25 mouse cellular contexts compared by ENCODE assay signal in the genomic region with DNA sequence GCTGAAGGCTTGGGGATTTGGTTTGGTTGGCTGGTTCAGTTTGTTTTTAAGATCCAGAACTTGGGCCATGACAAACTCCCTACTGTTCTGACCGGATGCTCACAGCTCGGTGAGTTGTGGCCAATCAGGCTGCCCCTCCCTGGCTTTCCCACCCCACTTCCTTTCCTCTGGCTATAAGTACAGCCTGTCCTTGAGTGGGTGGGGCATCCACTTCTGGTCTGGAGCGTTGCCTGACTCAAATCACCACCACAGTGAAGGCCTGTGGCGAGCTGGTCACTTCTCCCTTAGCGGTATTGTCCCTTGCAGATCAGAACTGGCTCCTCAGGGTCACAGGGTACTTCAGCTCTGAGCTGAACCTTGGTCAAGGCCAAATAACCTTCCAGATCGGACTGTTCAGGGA. TPM values are rescaled to one million over a fixed set of nuclear protein-coding genes. Genes with fewer than 3 reads are reported as not detected.
A peak's percentile ranks its signal among the peaks of the same experiment; 100 is the strongest.
DNase-seq lines count a peak whose midpoint lies in the region; ATAC-seq lines count a peak whose summit lies in the region.
"Had no signal": no experiment of that assay in that cellular context is flagged by ENCODE, and none has a peak within 500 bp of the region (broad histone marks: within the 10 kb centered on the region; RNA-seq: fewer than 3 reads in every experiment).

No protein-coding gene starts in this region.

- ATAC-seq in kidney, embryonic 15.5 days (replicated peaks; ENCODE audit: low FRiP score), result 0 out of 2 replicates have a peak, but pooled peaks have one; percentile 22
- ATAC-seq: forebrain, embryonic 14.5 days; hindbrain, embryonic 16.5 days had no signal

- peak; percentile 48 for DNase-seq in adrenal gland, postnatal 10 days
- no peak for DNase-seq in adrenal gland, postnatal 25 days
- DNase-seq in kidney, adult 18-20 months, result no peak
- DNase-seq in kidney, postnatal 36 days, result peak; percentile 30 to 58
- peak; percentile 33 for DNase-seq in testis, postnatal 14 days (ENCODE audit: low spot score)
- no peak for DNase-seq in neural tube, embryonic 10.5 days (ENCODE audit: extremely low spot score, low spot score)
- DNase-seq in cerebellum, postnatal 25 days, result no peak
- DNase-seq: B cell, adult 2 months; cerebellum, adult 18-20 months; right cerebral cortex, postnatal 14 days; thymus, adult 2 months had no signal

- H3K27ac ChIP-seq in kidney, embryonic 15.5 days, result no peak overlapping the region
- H3K27ac ChIP-seq: embryonic facial prominence, embryonic 15.5 days; layer of hippocampus, adult 2 months; left cerebral cortex, adult 2 months; limb, embryonic 12.5 days; liver, embryonic 15.5 days had no signal

- H3K9ac ChIP-seq in kidney, embryonic 15.5 days, result no peak overlapping the region
- H3K9ac ChIP-seq: embryonic facial prominence, embryonic 15.5 days; limb, embryonic 12.5 days; liver, embryonic 15.5 days had no signal

- no peak overlapping the region for H3K4me2 ChIP-seq in kidney, embryonic 15.5 days
- H3K4me2 ChIP-seq: embryonic facial prominence, embryonic 15.5 days; limb, embryonic 12.5 days; liver, embryonic 15.5 days had no signal

- peaks cover 10% of the 10 kb centered on the region; the same call in 1 of the 2 replicates for H3K4me1 ChIP-seq in kidney, embryonic 15.5 days
- H3K4me1 ChIP-seq: limb, embryonic 12.5 days; liver, embryonic 15.5 days had no signal

- 0 out of 2 replicates have a peak, but pooled peaks cover 7% of the 10 kb centered on the region for H3K27me3 ChIP-seq in kidney, embryonic 15.5 days
- H3K27me3 ChIP-seq: embryonic facial prominence, embryonic 15.5 days had no signal

- H3K9me3 ChIP-seq in kidney, embryonic 15.5 days (replicated peaks), result no peaks in the 10 kb centered on the region
- H3K9me3 ChIP-seq: liver, embryonic 15.5 days had no signal

- no peaks in the 10 kb centered on the region for H3K36me3 ChIP-seq in kidney, embryonic 15.5 days
- H3K36me3 ChIP-seq: embryonic facial prominence, embryonic 15.5 days; limb, embryonic 12.5 days; liver, embryonic 15.5 days had no signal

- 67% methylated on average over 6 of the region's 6 CpGs for WGBS in kidney, embryonic 15.5 days

- H3K4me3 ChIP-seq in kidney, embryonic 15.5 days (replicated peaks), result no peak overlapping the region
- H3K4me3 ChIP-seq: embryonic facial prominence, embryonic 15.5 days; layer of hippocampus, adult 2 months; left cerebral cortex, adult 2 months; limb, embryonic 12.5 days; liver, embryonic 15.5 days had no signal

RNA-seq across cellular contexts. Expression of a gene that starts 42.2 kb away (rescaled TPM):
- total RNA-seq in adrenal gland, postnatal 10 days (2021), result 1 to 10 TPM; 2.9 to 3.7 TPM
- total RNA-seq in adrenal gland, postnatal 25 days (2021), result 2.2 and 2.8 TPM in 2 replicates
- 0.21 TPM in 1 of 2 replicates, not detected in the other for polyA plus RNA-seq in kidney, embryonic 15.5 days (2015; fragmentation: Nextera tagmentation; extraction: Ambion mirVana)
- total RNA-seq: megakaryocyte, adult 5-6 weeks; monocyte, adult 5-6 weeks; neutrophil, adult 5-6 weeks had no signal
- polyA plus RNA-seq: heart, embryonic 14.5 days; limb, embryonic 12.5 days; liver, embryonic 15.5 days had no signal

RNA-seq across cellular contexts. Expression of a gene that starts 45.5 kb away (rescaled TPM):
- total RNA-seq in adrenal gland, postnatal 10 days (2021), result 10 to 100 TPM in 1 of 2 experiments, 1 to 10 TPM in 1; 9.8 to 15.0 TPM
- total RNA-seq in adrenal gland, postnatal 25 days (2021), result 10.5 and 17.1 TPM in 2 replicates
- polyA plus RNA-seq in kidney, embryonic 15.5 days (2015; fragmentation: Nextera tagmentation; extraction: Ambion mirVana), result 0.38 and 0.55 TPM in 2 replicates
- total RNA-seq: megakaryocyte, adult 5-6 weeks; monocyte, adult 5-6 weeks; neutrophil, adult 5-6 weeks had no signal
- polyA plus RNA-seq: limb, embryonic 12.5 days had no signal

RNA-seq across cellular contexts. Expression of a gene that starts 56.0 kb away (rescaled TPM):
- total RNA-seq in adrenal gland, postnatal 10 days (2021), result not detected
- total RNA-seq in adrenal gland, postnatal 25 days (2021), result not detected in 2 replicates
- not detected in 2 replicates for polyA plus RNA-seq in kidney, embryonic 15.5 days (2015; fragmentation: Nextera tagmentation; extraction: Ambion mirVana)
- total RNA-seq: gastrocnemius, adult 18-20 months; layer of hippocampus, adult 2 months; left cerebral cortex, adult 2 months; megakaryocyte, adult 5-6 weeks; monocyte, adult 5-6 weeks; neutrophil, adult 5-6 weeks had no signal
- polyA plus RNA-seq: brain, embryonic 14.5 days; embryonic facial prominence, embryonic 15.5 days; forebrain, embryonic 14.5 days; heart, embryonic 14.5 days; hindbrain, embryonic 16.5 days; limb, embryonic 12.5 days; liver, embryonic 15.5 days; thymus, adult 2 months had no signal

Comparison
In these comparisons a context has a peak if more than half of its experiments do, and no peak if none do; other contexts are left out.
1. DNase-seq: peak in adrenal gland, postnatal 10 days (single experiment), kidney, postnatal 36 days (2 of 2) and testis, postnatal 14 days (single experiment); none in adrenal gland, postnatal 25 days (single experiment), kidney, adult 18-20 months (single experiment), neural tube, embryonic 10.5 days (single experiment) and cerebellum, postnatal 25 days (0 of 2).